Mouse (Mus musculus) R1 (cell line): ENCODE data around the gene A030014E15Rik.
"Not testable (repeated sequence)": the region's sequence is repeated elsewhere in the genome, so short reads cannot be mapped to it uniquely, and the experiment has no call there.

ENCODE experiments used
- DNase-seq: peaks from one replicate; pipeline ENCODE4 v3.0.0-alpha.2; 2018; ENCODE audit warnings: low read depth, low spot score

Gene A030014E15Rik

GRCm38 (mm10) chr1:82924650-82925049, at the start of gene A030014E15Rik:
A030014E15Rik (plus strand) TSS chr1:82924917.
- DNase-seq: peak; percentile 18

GRCm38 (mm10) chr1:82879172-82879571, 45.5 kb upstream of the A030014E15Rik start:
- no peak for DNase-seq

GRCm38 (mm10) chr1:82880196-82880595, 44.5 kb upstream of the A030014E15Rik start:
- no peak for DNase-seq

- no peak for DNase-seq
These were observed 31.4 kb upstream of the A030014E15Rik start for GRCm38 (mm10) chr1:82893269-82893668.

GRCm38 (mm10) chr1:82900567-82900966, 24.1 kb upstream of the A030014E15Rik start:
- no peak for DNase-seq

- DNase-seq: no peak
These were observed 23.5 kb upstream of the A030014E15Rik start for GRCm38 (mm10) chr1:82901201-82901600.

- no peak for DNase-seq
These were observed 18.8 kb upstream of the A030014E15Rik start for GRCm38 (mm10) chr1:82905886-82906285.

GRCm38 (mm10) chr1:82913025-82913424, 11.7 kb upstream of the A030014E15Rik start, which contains the start of gene A030005L19Rik:
A030005L19Rik (plus strand) TSS chr1:82913325.
- DNase-seq: peak; percentile 34

GRCm38 (mm10) chr1:82913434-82913833, 11.3 kb upstream of the A030014E15Rik start:
- not testable (repeated sequence) for DNase-seq

GRCm38 (mm10) chr1:82930558-82930957, 5.8 kb downstream of the A030014E15Rik start:
- DNase-seq: not testable (repeated sequence)

- DNase-seq: not testable (repeated sequence)
These were observed 6.6 kb downstream of the A030014E15Rik start, which contains the start of gene Gm6217 for GRCm38 (mm10) chr1:82931326-82931725. Gm6217 (minus strand) TSS chr1:82931399.

- DNase-seq: no peak
These were observed 13.9 kb downstream of the A030014E15Rik start for GRCm38 (mm10) chr1:82938666-82939065.

GRCm38 (mm10) chr1:82942505-82942904, 17.8 kb downstream of the A030014E15Rik start:
- DNase-seq: not testable (repeated sequence)

GRCm38 (mm10) chr1:82943295-82943694, 18.6 kb downstream of the A030014E15Rik start, which contains the start of gene A030003K21Rik:
A030003K21Rik (minus strand) TSS chr1:82943388.
- DNase-seq: not testable (repeated sequence)

- DNase-seq: not testable (repeated sequence)
These were observed 21.3 kb downstream of the A030014E15Rik start for GRCm38 (mm10) chr1:82946029-82946428.

GRCm38 (mm10) chr1:82948601-82949000, 23.9 kb downstream of the A030014E15Rik start:
- DNase-seq: peak; percentile 58

- not testable (repeated sequence) for DNase-seq
These were observed 31.2 kb downstream of the A030014E15Rik start, which contains the start of gene Gm7544 for GRCm38 (mm10) chr1:82955913-82956312. Gm7544 (minus strand) TSS chr1:82956013.

GRCm38 (mm10) chr1:82959870-82960385, 35.2 kb downstream of the A030014E15Rik start, which contains the start of gene Gm47955:
Gm47955 (plus strand) TSS chr1:82960286.
- DNase-seq: peak; percentile 75

GRCm38 (mm10) chr1:82966413-82966812, 41.7 kb downstream of the A030014E15Rik start:
- no peak for DNase-seq

- no peak for DNase-seq
These were observed 47.3 kb downstream of the A030014E15Rik start for GRCm38 (mm10) chr1:82972046-82972445.

- DNase-seq: no peak
These were observed 48.5 kb downstream of the A030014E15Rik start for GRCm38 (mm10) chr1:82973244-82973643.

GRCm38 (mm10) chr1:82973901-82974300, 49.2 kb downstream of the A030014E15Rik start:
- DNase-seq: peak; percentile 18

- no peak for DNase-seq
These were observed 49.6 kb downstream of the A030014E15Rik start for GRCm38 (mm10) chr1:82974342-82974741.
